Mouse (Mus musculus) hindbrain, postnatal 0 days (tissue): ENCODE data around the gene Tmem247. TPM values are rescaled to one million over a fixed set of nuclear protein-coding genes. Genes with fewer than 3 reads are reported as not detected.

Experiments used
- ATAC-seq: fragments of 200-750 bp; cut with Nextera tagmentation; 2 replicates; pipeline ENCODE4 v1.8.0; 2017; ENCODE audit warnings: mild to moderate bottlenecking, moderate TSS enrichment, moderate library complexity
- DNase-seq: peaks from one replicate; pipeline ENCODE4 v3.0.0-alpha.2; 2015; ENCODE audit warnings: low spot score
- H3K27ac ChIP-seq: fragments of 300-500 bp; sonication (generic); 2 replicates; pipeline ENCODE4 v1.5.1; 2014; ENCODE audit warnings: mild to moderate bottlenecking
- H3K27me3 ChIP-seq: fragments of 300-500 bp; sonication (generic); 2 replicates; pipeline ENCODE4 v1.6.1; 2014; ENCODE audit warnings: low read length, mixed read lengths; ENCODE audit not compliant: insufficient read depth
- H3K36me3 ChIP-seq: fragments of 300-500 bp; sonication (generic); 2 replicates; pipeline ENCODE4 v1.6.1; 2014; ENCODE audit warnings: low read length, mixed read lengths; ENCODE audit not compliant: insufficient read depth
- H3K4me1 ChIP-seq: fragments of 300-500 bp; sonication (generic); 2 replicates; pipeline ENCODE4 v1.6.1; 2014; ENCODE audit warnings: antibody characterized with exemption, low read length, mixed read lengths; ENCODE audit not compliant: insufficient read depth
- H3K4me2 ChIP-seq: fragments of 300-500 bp; sonication (generic); 2 replicates; pipeline ENCODE4 v1.6.1; 2014; ENCODE audit warnings: low read depth, mild to moderate bottlenecking, low read length, moderate library complexity, mixed read lengths
- H3K4me3 ChIP-seq: fragments of 300-500 bp; sonication (generic); 2 replicates; pipeline ENCODE4 v1.5.1; 2014; ENCODE audit warnings: low read length
- H3K9ac ChIP-seq: fragments of 300-500 bp; sonication (generic); replicated peaks from 2 replicates; pipeline ENCODE4 v1.6.1; 2014; ENCODE audit warnings: mild to moderate bottlenecking, low read length, moderate library complexity, mixed read lengths
- H3K9me3 ChIP-seq: fragments of 300-500 bp; sonication (generic); 2 replicates; pipeline ENCODE4 v1.6.1; 2016; ENCODE audit warnings: low read length, mixed read lengths
- CTCF ChIP-seq: IDR thresholded peaks from 2 replicates; pipeline ENCODE4 v1.5.1; 2016; ENCODE audit warnings: antibody characterized with exemption, control low read depth, low read depth
- WGBS: fragments of 180-500 bp; shearing (Covaris S2); extraction: QIAGEN DNeasy Blood & Tissue Kit; methylation state at CpG from one replicate; pipeline ENCODE4 v1.1.7; 2014; 5-methylcytosine and 5-hydroxymethylcytosine counted together
- polyA plus RNA-seq: library from polyadenylated mRNA; unstranded; fragments of >200 nt; fragmentation: Nextera tagmentation; extraction: Ambion mirVana; gene quantifications from 2 replicates; pipeline ENCODE4 v1.2.1, GENCODE M21; 2015
- total RNA-seq: library from RNA; depleted of rRNA; stranded (reverse); fragments of >200 nt; gene quantifications from 2 replicates; pipeline ENCODE4 v1.2.3, GENCODE M21; 2014

Gene Tmem247
- total and polyA plus RNA-seq, 2 experiments from 2014 or later: not detected

GRCm38 (mm10) chr17:86929355-86929754 is 12.2 kb downstream of the Tmem247 start:
- Histone ChIP-seq H3K27ac (peak overlapping the region; percentile 54), H3K4me2 (no peak overlapping the region), H3K27me3 (no peaks in the 10 kb centered on the region), H3K36me3 (no peaks in the 10 kb centered on the region), H3K4me3 (no peak overlapping the region), H3K9me3 (peaks cover 4% of the 10 kb centered on the region; the same call in 1 of the 2 replicates), H3K4me1 (0 out of 2 replicates have a peak, but pooled peaks cover 3% of the 10 kb centered on the region), H3K9ac (no peak overlapping the region)
- ATAC-seq: no peak
- no peak for DNase-seq
- TF ChIP-seq CTCF: no peak
- 83% methylated on average over 6 of the region's 6 CpGs for WGBS

DNA sequence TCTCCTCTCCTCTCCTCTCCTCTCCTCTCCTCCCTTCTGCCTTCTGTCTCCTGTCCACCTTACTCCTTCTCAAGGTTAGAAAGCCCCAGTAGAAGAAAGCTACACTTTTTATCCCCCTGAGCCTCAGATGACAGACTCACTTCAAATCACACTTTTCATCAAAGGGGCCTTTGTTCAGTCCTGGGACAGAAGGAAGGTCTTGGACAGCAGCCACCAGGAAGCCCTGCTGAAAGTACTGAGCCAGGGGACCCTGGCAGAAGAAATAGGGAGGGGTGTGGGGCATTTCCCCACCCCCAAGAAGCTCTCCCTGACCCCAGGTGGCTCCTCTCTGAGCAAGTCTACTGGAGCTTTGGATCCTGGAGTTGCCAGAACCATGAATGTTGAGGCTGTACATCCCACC is 12.8 kb downstream of the Tmem247 start:
- no peak overlapping the region; the same call in 1 of the 2 replicates for H3K27ac ChIP-seq
- TF ChIP-seq CTCF: no peak
- H3K4me3 ChIP-seq: no peak overlapping the region
- no peaks in the 10 kb centered on the region for H3K27me3 ChIP-seq
- peaks cover 4% of the 10 kb centered on the region; the same call in 1 of the 2 replicates for H3K9me3 ChIP-seq
- DNase-seq (peak; percentile 58), ATAC-seq (no peak)
- no peaks in the 10 kb centered on the region for H3K36me3 ChIP-seq
- H3K4me1 ChIP-seq: 0 out of 2 replicates have a peak, but pooled peaks cover 3% of the 10 kb centered on the region
- H3K9ac ChIP-seq: no peak overlapping the region
- H3K4me2 ChIP-seq: no peak overlapping the region

- TF ChIP-seq CTCF: no peak
- Histone ChIP-seq H3K4me3 (no peak overlapping the region), H3K4me2 (0 out of 2 replicates have a peak overlapping the region, but pooled peaks have one; percentile 22), H3K9me3 (no peaks in the 10 kb centered on the region), H3K36me3 (no peaks in the 10 kb centered on the region), H3K9ac (no peak overlapping the region), H3K4me1 (0 out of 2 replicates have a peak, but pooled peaks cover 3% of the 10 kb centered on the region), H3K27me3 (no peaks in the 10 kb centered on the region), H3K27ac (peak overlapping the region; percentile 45)
- DNase-seq (peak; percentile 62), ATAC-seq (peak; percentile 70)
- WGBS: 22% methylated on average over 5 of the region's 5 CpGs
Measured at GRCm38 (mm10) chr17:86932896-86933295, 15.7 kb downstream of the Tmem247 start.

DNA sequence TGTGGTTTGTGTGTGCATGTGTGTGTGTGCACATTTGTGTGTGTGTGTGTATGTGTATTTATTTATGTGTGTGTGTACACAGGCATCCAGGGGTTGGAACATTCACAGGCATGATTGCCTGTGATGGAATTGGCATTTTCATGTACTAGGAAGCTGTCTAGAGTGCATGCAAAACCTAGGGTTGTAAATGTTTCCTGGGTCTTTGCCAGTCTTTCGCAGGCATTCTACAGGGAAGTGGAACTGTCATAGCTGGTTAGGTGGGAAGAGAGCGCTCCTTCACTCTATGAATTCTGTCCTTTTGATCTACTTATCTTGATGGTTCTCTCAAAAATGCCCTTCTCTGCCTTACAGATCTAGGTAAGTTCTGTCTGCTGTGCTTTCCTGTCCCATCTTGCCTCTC is 19.9 kb downstream of the Tmem247 start:
- no peak overlapping the region for H3K4me3 ChIP-seq
- DNase-seq: peak; percentile 25
- H3K9ac ChIP-seq: no peak overlapping the region
- no peaks in the 10 kb centered on the region for H3K4me1 ChIP-seq
- no peaks in the 10 kb centered on the region for H3K9me3 ChIP-seq
- H3K4me2 ChIP-seq: peak overlapping the region; percentile 65
- H3K27ac ChIP-seq: peak overlapping the region; percentile 66; the same call in 1 of the 2 replicates
- TF ChIP-seq CTCF: no peak
- 49% methylated on average over 2 of the region's 2 CpGs for WGBS
- ATAC-seq: no peak
- H3K27me3 ChIP-seq: no peaks in the 10 kb centered on the region
- H3K36me3 ChIP-seq: no peaks in the 10 kb centered on the region

GRCm38 (mm10) chr17:86937497-86938155 is 20.5 kb downstream of the Tmem247 start:
- Histone ChIP-seq H3K27me3 (no peaks in the 10 kb centered on the region), H3K36me3 (no peaks in the 10 kb centered on the region), H3K4me1 (no peaks in the 10 kb centered on the region), H3K9me3 (no peaks in the 10 kb centered on the region), H3K4me2 (peak overlapping the region; percentile 65), H3K4me3 (peak overlapping the region; percentile 37), H3K9ac (peak overlapping the region; percentile 30; the same call in 1 of the 2 replicates), H3K27ac (peak overlapping the region; percentile 66)
- ATAC-seq: peak; percentile 94
- TF ChIP-seq CTCF: no peak
- whole genome bisulfite sequencing: 1% methylated on average over 19 of the region's 20 CpGs
- peak; percentile 85 for DNase-seq

- no peak for TF ChIP-seq CTCF
- Histone ChIP-seq H3K4me1 (no peaks in the 10 kb centered on the region), H3K4me3 (no peak overlapping the region), H3K36me3 (no peaks in the 10 kb centered on the region), H3K27me3 (no peaks in the 10 kb centered on the region), H3K27ac (no peak overlapping the region), H3K9ac (no peak overlapping the region), H3K4me2 (no peak overlapping the region), H3K9me3 (no peaks in the 10 kb centered on the region)
- DNase-seq (no peak), ATAC-seq (no peak)
- WGBS: 60% methylated on average over 7 of the region's 7 CpGs
Measured at GRCm38 (mm10) chr17:86938683-86939082, 21.5 kb downstream of the Tmem247 start.

DNA sequence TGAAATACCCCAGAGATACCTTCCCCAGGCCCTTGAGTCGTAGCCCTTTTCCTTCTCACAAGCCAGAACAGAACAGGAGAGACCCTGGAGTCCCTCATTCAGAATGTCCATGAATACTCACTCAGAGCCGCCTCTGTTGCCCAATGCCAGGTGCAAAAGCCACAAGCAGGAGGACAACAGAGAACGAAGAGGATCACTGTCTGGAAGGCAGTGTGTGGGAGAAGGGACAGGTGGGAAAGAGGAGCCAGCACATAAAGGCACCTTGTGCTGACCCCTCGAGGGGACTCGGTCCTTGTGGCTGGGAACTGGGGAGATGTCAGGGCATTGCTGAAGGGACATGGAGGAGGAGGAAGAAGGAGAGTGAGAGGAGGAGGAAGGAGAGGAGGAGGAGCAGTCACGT is 25.0 kb downstream of the Tmem247 start:
- TF ChIP-seq CTCF: no peak
- H3K9ac ChIP-seq: no peak overlapping the region
- H3K27ac ChIP-seq: no peak overlapping the region
- ATAC-seq (no peak), DNase-seq (no peak)
- 73% methylated on average over 6 of the region's 6 CpGs for WGBS
- no peaks in the 10 kb centered on the region for H3K27me3 ChIP-seq
- no peak overlapping the region for H3K4me2 ChIP-seq
- no peaks in the 10 kb centered on the region for H3K4me1 ChIP-seq
- no peak overlapping the region for H3K4me3 ChIP-seq
- no peaks in the 10 kb centered on the region for H3K36me3 ChIP-seq
- no peaks in the 10 kb centered on the region for H3K9me3 ChIP-seq
